Mouse (Mus musculus) layer of hippocampus, postnatal 14 days (tissue): ENCODE measurements around the gene Cdk16. TPM values are rescaled to one million over a fixed set of nuclear protein-coding genes. Genes with fewer than 3 reads are reported as not detected.
"Not testable (repeated sequence)": the region's sequence is repeated elsewhere in the genome, so short reads cannot be mapped to it uniquely, and the experiment has no call there.

ENCODE experiments used
- DNase-seq, 2 experiments: peaks; one replicate each; pipeline ENCODE4 v3.0.0; 2021 to 2022; ENCODE audit warnings: low spot score in 2 of 2, mixed read lengths in 1 of 2
- long read RNA-seq, 2 experiments: library from polyadenylated mRNA; stranded (forward); transcript quantifications; one replicate each; pipeline ENCODE4 v2.0.0; 2021
- total RNA-seq, 2 experiments: library from RNA; stranded (reverse); gene quantifications; 2 replicates each; pipeline ENCODE4 v1.2.3; 2021

Cdk16 gene
- 100 to 1,000 TPM; 292 to 294 TPM for total RNA-seq
- long read RNA-seq, experiment 1, transcript Cdk16-201 (16 exons, 3,120 nt): major isoform, 200 of 270 reads
- long read RNA-seq, experiment 1, partial matches to known transcripts: 42 of 270 reads
- long read RNA-seq, experiment 1, other reads (novel, unspliced or antisense): 28 of 270 reads
- long read RNA-seq, experiment 2, transcript Cdk16-201 (16 exons, 3,120 nt): major isoform, 203 of 289 reads
- long read RNA-seq, experiment 2, partial matches to known transcripts: 51 of 289 reads
- long read RNA-seq, experiment 2, other reads (novel, unspliced or antisense): 35 of 289 reads

DNA sequence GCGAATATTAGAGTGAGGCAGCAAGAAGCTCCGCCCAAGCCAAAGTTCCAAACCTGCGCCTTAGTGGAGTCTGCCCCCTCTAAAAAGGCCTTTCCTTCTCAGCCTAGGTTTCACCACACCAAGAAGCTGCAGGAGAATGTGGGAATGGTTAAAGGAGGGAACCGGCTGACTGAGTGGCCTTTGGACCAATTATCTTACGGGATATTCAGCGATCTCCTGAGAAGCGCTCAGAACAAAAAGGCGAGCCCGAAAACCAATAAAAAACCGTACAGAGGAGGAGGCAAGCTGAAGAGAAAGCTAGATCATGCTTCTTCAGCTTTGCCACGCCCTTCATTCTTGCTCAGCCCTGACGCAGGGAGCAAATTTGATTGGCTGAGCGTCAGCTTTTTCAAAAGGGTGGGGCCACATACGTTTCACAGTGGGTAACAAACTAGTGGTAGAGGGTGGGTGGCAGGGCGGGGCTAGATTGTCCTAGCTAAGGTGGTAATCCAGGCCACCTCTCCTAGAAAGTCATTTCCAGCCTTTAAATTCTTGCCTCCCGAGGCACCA lies at the start of gene Cdk16:
Cdk16 (plus strand) TSS at position 436 of the 549 bp plus-strand sequence.
- peak; percentile 68 to 89 for DNase-seq

DNA sequence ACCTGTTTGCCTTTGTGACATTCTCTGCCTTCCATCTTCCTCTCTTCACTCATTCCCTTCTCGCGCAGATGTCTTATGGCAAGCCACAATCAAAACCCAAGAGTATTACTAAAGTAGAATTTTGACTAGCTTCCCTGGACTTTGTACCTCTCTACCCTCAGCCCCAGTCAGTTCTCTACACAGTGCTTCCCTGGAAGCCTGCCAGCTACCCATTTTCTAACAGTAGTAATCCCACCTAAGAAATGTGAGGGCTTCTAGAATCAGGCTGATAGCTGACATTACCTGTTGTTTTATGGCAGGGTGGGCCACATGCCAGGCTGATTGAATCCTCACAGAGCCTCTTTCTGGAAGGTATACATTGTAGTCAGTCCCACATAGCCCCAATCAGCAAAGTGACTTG lies 49.6 kb upstream of the Cdk16 start:
- no peak for DNase-seq

DNA sequence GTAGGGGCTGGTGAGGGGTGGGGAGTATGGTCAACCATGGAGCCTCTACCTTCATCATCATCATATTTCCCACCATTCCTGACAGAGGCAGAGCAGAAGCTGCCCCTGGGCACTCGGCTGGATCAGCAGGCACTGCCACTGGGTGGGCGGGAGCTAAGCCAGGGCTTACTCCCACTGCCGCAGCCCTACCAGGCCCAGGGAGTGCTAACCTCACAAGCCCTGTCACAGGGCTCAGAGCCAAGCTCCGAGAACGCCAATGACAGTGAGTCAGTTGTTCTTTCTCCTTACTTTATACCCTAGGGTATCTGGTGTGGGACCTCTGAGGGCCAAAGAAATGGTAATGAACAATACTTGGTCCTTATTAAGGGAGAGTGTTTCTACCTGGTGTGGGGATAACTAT lies 43.0 kb upstream of the Cdk16 start:
- no peak for DNase-seq

DNA sequence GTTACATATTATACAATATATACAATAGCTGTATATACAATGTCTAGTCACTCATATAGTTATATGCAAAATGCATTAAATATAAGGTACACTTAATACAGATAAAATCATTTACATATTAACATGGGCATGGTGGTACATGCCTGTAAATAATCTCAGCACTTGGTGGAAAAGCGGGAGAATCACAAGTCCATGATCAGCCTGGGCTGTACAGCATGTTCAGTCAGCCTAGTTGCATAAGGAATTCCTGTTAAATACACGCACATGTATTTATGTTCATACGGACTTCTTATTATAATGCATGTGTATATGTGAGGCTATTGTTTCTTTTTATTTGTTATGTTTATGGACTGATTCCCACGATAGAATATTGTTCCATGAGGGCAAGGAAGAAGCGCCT lies 30.2 kb upstream of the Cdk16 start:
- no peak for DNase-seq

DNA sequence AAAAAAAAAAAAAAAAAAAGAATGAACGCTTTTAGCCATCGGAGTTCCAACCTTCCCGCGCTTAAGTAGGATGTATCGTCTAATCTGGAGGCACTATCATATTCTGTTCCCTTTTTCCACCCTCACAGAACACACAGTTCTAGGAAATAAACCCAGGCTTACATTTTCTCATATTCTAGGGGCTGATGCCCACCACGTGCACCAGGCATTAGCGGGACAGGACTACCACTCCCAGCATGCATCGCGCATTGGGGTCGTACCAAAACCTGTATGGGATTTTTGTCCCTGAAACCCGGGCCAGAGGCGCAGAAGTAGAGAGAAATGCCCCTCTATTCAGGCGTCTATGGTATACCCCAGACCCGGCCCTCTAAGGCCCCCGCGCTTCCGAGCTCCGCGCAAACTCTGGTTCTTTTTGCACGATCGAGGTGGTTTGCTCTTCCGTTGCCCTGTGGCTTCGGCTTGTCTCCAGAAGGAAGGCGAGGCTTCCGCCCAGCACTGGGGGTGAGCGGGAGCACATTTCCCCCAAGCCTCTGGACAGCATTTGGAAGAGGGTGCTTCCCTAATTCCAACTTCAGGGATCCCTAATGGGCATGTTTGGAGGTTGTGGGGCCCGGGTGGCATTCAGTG lies 29.6 kb upstream of the Cdk16 start, which contains the start of gene Uba1:
Uba1 (plus strand) TSS at position 301 of the 627 bp plus-strand sequence.
- DNase-seq: peak; percentile 61 to 86

DNA sequence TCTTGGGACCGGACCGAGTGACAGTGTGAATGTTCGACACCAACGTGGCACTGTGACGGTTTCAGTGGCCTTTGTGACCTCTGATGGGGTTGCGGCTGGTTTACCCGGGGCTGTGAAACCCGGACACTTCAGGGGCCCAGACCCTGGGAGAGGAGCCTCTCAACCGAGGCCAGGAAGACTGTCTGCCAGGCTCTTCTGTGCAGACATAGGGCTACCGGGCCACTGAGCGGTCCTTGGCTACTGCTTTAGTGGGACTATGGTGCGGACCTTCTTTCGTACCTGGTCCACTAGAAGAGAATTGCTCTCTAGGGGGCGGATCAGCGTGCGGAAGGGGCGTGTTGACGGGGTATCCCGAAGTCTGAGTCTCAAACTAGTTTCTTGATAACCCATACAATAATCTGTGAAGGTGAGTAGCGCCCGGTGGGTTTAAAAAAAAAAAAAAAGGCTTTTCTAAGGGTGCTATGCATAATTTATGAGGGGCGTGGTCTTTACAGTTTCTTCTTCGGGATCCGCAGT lies 28.8 kb upstream of the Cdk16 start:
- DNase-seq: no peak

DNA sequence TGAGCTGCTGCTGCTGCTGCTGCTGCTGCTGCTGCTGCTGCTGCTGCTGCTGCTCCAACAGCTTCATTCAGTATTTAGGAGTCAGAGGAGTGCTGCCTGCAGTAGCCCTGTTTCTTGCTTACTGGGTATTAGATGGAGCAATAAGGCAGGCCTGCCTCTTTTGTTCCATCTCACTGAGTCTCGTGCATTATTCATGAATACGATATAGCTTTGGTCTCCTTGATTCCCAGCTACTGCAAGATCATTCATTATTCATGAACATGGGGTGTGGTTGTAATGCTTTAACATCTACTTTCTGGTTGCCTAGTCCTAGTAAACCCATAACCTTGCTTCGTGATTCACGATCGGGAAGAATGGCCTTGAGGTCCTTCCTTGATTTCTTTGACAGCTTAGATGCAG lies 25.4 kb upstream of the Cdk16 start:
- DNase-seq: no peak

DNA sequence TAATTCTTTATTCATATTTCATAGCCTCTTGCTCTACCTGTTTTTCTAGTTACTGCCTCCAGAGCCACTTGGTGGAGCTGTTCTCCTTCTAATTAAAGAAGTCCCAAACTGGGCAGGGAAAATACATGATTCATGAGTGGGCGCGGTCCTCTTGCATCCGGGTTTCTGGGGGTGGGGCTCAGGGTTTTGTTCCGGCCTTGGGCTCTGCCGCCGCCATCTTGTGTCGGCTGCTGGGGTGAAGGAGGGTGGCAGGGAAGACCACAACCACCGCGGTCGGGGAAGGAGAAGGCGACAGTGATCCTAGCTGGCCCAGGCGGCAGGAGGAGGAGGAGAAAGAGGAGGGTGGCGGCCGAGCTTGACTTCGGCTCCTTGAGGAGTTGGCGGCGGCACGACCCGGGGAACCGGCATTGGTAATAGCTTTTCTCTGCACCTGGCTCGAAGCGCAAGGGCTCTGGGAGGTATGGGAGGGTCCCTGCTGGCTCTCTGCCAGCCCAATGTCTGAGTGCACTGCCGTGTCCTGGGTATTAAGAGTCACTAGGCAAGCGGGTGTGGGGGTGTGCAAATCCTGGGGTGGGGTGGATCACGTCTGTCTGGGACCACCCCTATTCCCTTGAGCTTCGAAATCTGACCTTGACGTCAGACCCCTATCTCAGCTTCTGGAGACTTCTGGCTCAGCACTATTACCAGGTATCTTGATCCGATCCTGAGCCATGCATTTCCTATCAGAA lies 24.9 kb upstream of the Cdk16 start:
- peak; percentile 67 to 91 for DNase-seq

DNA sequence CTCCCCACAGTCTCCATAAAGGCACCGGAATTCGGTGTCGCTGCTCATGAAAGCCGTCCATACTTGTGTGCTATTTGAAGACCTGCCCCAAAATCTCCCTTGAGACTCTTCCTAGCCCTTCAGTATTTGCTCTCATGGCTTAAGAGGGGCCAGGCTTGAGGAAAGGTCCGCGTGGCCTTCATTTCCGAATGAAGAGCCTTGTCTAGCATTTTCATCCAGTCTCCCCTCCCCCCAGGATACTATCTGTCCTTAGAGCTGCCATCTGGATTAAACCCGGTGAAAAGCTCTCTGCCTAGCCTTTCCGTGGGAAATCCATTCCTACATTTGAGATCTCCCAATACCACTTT lies 24.3 kb upstream of the Cdk16 start:
- DNase-seq: peak; percentile 7 to 22

DNA sequence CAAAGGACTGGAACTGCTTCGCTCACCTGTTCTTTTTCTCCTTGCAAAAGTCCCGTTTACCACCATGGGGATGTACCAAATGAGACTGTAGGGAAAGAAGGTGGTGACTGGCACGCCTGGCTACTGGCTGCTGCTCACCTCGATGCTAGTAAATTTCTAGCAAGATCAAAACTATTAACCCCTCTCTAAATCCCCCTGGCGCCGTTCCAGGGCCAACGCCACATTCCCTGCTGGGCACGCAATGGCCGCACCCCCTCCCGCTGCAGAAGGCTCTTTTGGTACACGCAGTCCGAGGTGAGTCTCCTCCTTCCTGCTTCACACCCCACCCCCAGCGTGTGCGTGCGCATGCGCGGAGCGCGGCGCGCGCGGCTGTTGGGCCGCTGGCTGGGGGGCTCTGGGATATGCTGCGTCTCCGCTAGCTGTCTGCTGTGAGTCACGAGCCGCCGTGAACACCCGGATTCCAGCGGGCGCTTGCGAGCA lies 354 bp downstream of the Cdk16 start:
- DNase-seq: peak; percentile 75 to 82

DNA sequence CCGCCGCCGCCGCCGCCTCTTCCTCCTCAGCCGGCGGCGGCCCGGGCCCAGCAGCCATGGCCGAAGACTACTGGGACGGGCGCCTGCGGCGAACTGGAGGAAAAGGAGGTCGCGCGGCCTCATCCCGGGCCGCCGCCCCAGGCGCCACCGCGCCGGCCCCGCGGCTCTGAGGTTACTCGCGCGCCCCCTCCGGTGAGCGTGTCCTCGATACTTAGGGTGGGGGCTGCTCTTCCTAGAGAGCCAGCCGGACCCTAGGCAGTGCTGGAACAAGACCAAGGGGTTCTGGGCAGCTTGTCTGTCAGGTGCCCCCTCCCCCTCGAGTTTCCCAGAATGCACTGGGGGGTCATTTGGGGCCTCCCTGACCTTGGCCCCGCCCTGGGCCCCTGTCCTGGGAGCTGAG lies 861 bp downstream of the Cdk16 start:
- peak; percentile 12 to 49 for DNase-seq

DNA sequence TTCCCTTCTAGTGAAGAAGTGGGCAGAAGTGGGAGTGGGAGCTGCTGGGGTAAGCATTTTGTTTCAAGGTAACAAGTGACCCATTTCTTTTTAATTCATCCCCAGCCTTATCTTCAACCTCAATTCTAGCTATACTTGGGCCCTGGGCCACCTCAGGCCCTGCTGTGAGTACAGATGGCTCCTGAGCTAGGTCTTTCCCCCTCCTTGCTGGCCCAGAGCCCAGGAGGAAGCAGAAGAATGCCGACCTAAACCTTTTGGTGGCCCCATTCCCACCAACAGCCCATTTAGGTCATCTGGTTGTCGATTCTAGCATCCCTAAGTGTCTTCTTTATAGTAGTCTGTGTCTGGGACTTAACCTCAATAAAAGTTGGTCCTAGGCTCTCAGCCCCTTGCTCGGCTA lies 3.8 kb downstream of the Cdk16 start:
- DNase-seq: no peak

DNA sequence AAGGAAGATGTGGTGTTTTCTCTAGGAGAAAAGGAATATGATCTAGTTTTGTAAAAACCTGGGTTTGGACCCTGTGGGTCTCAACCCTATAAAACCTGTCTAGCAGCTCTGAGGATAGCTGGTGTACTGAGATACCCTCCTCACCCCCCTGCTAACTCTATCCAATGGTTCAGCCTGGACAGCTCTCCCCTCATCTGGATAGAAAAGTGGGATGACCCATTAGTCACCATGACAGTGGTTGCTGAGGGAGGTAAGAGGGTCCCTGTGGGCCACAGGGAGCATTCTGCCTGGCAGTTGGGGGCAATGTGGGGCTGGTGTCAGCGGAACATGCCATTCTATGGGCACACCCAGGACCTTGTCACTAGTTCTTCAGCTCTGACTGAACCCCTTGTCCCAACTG lies 4.9 kb downstream of the Cdk16 start:
- DNase-seq: no peak

DNA sequence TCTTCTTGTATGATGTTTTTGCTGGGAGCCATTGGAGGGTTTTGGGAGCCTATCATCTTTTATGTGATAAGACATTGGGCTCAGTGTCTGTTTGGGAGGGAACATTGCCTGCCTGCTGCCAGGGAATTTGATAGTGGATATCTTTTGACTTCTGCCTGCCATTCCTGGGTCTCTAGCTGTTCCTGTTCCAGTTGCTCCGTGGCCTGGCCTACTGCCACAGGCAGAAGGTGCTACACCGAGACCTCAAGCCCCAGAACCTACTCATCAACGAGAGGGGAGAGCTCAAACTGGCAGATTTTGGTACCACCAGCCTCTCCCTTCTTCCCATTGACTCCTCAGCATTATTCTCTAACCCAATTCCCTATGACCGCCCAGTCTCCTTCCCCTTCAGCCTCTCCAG lies 8.1 kb downstream of the Cdk16 start:
- no peak for DNase-seq

DNA sequence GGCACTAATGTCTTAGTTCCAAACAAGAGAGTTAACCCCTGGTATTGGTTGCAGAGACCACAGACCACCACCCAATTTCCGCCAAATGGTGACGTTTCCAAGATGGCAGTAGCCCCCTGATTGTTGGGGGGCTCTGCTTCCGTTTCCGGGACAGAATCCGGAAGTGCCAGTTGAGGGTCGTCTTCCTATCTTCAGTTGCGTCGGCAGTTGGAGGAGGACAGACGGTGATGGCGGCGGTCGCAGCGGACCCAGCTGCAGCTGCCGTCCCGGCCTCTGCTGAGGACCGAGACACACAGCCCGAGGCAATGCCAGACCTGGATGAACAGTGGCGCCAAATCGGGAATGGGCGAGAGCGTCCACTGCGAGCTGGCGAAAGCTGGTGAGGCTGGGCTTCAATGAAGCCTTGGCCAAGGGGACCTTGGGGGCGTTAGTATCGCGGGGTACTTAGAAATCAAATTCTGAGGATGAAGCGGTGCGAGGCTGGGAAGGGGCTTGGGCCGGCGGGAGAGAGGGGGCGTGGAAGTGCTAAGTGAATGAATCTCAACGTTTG lies 16.1 kb downstream of the Cdk16 start, which contains the start of gene Usp11:
Usp11 (plus strand) TSS at position 166 of the 550 bp plus-strand sequence.
- DNase-seq: peak; percentile 36 to 64

DNA sequence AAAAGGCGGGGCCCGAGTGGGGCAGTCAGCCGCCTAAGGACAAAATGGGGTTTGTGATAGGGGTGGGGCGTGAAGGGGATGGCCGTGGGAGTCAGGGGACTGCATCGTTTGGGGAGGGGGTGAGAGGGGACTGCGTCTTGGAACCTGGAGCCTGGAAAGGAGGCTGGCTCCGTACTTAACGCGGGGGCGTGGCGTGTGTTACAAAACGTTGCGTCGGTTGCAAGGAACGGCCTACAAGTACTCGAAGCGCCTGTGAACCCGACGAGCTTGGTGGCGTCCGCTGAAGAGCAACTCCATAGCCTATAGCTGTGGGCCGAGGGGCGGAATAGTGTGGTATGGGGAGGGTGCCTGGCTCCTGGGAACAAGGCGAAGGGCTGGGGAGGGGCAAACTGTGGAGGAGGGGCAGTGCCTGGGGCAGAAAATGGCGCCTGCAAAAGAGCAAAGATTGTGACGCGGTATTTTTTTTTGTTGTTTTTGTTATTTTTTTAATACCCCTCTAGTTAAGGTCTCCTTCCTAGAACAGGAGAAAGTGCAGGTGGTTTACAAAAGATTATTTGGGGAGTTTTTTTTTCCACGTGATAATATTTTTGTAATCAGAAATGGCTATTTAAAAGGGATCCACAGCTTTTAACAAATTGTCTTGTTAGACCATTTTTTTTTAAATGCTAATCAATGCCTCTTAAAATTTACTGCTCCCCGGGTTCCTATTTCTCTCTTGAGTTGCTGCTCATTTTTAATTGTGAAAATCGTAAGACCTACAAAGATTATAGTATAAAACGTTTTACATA lies 16.7 kb downstream of the Cdk16 start:
- peak; percentile 68 to 79 for DNase-seq

DNA sequence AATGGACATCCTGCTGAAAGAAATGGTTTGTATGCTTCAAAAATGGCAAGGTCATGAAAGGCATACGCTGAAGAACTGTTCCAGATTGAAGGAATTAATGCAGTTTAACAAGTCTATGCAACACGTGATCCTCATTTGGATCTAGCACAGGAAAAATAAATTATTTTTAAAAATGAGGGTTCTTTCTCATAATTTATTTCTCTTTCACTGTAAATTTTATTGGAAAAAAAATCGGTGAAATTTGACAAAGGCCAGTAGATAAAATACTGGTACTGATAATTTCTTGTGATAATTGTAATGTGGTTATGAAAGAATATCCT lies 17.3 kb downstream of the Cdk16 start:
- no peak for DNase-seq

DNA sequence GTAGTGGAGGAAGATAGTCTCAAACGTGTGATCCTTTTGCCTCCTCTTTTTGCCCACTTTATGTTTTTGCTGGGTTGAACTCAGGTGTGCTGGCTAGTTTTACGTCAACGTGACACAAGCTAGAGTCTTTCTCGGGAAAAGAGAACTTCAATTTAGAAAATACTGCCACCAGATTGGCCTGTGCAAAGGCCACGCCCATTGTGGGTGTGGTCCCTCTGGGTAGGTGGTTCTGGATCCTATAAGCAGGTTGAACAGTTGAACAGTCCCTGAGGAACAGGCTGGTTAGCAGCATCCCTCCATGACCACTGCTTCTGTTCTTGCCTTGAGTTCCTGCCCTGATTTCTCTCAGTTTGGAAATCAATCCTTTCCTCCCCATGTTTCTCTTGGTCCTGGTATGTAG lies 40.9 kb downstream of the Cdk16 start:
- no peak for DNase-seq

DNA sequence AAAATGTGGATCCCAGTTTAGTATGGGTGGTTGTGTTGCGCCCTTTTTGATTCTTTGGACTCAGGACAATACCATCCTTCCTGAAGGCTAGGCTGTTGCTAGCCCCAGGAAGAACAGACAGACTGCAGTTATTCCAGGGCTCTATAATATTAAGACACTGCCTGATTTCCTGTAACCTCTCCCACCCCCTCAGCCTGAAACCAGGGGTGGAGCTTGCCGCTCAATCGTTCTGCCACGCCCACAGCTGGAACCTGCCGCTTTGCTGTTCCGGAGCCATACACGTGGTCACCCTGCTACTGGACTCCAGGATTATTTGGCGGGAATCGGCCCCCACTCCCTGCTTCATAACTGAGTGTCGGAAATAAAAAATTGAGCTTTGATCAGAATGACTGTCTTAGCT lies 42.3 kb downstream of the Cdk16 start:
- DNase-seq: not testable (repeated sequence)

DNA sequence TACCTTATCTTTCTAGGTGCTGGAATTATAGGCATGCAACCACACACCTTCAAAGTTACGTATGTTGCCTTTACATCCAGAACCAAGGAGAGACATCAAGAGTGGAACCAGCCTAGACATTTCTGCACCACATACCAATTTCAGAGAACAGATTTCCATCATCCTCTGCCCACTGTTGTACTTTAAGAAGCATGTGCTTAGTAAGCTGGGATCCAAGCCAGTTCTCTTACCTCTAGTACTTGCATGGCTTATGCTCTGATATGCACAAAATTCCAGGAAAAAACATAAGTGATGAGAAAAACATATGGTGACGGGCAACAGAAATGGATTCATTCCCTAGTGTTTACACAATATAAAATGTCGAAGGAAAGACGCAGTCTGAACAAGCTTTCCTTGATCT lies 48.7 kb downstream of the Cdk16 start:
- DNase-seq: peak in 1 of 2 experiments; percentile 22

DNA sequence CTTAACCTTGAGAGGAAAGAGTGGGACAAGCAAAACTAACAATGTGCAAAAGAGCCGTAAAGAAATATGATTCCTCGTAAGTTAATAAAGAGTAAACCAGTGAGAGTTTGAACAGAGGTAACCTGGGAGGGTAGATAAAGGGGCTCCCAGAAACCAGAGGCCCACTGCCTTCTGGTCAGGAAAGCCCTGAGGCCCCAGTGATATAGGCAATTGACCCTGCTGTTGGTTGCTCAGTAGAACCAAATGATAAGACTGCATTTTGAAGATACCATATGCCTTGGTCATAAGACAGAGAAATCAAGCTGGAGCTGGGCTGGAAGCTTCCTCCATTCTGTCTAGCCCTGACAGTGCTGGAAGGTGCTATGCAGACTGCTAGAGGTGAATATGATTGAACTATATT lies 61.1 kb downstream of the Cdk16 start:
- no peak for DNase-seq
